Mouse (Mus musculus) CH12.LX (cell line): ENCODE measurements around the gene Ifitm5.

ENCODE experiments used
- CTCF ChIP-seq, 2 experiments: IDR thresholded peaks in 1 of 2; conservative IDR thresholded peaks in 1 of 2; 2 replicates each; pipeline ENCODE4 v1.5.1; 2011 to 2012; ENCODE audit warnings: low read depth in 2 of 2, low read length in 2 of 2, improper control_type of control experiment in 1 of 2, inconsistent platforms in 1 of 2, mild to moderate bottlenecking in 1 of 2, moderate library complexity in 1 of 2
- E2F4 ChIP-seq: IDR thresholded peaks from 2 replicates; pipeline ENCODE4 v1.6.1; 2011; ENCODE audit warnings: low read depth, low read length, improper control_type of control experiment; ENCODE audit not compliant: insufficient replicate concordance
- EP300 ChIP-seq: IDR thresholded peaks from 2 replicates; pipeline ENCODE4 v1.6.1; 2011; ENCODE audit warnings: low read length, improper control_type of control experiment
- HCFC1 ChIP-seq: IDR thresholded peaks from 2 replicates; pipeline ENCODE4 v1.6.1; 2012; ENCODE audit warnings: low read depth, mild to moderate bottlenecking, inconsistent platforms, low read length, improper control_type of control experiment
- JUND ChIP-seq: conservative IDR thresholded peaks from 2 replicates; pipeline ENCODE4 v1.6.1; 2011; ENCODE audit warnings: low read depth, low read length, improper control_type of control experiment
- MAFK ChIP-seq: IDR thresholded peaks from 2 replicates; pipeline ENCODE4 v1.6.1; 2011; ENCODE audit warnings: low read length, improper control_type of control experiment; ENCODE audit not compliant: insufficient replicate concordance
- MYC ChIP-seq: IDR thresholded peaks from 2 replicates; pipeline ENCODE4 v1.6.1; 2011; ENCODE audit warnings: low read depth, mild to moderate bottlenecking, improper control_type of control experiment, low read length
- POLR2A ChIP-seq: IDR thresholded peaks from 2 replicates; pipeline ENCODE4 v1.6.1; 2011; ENCODE audit warnings: low read depth, mild to moderate bottlenecking, improper control_type of control experiment, low read length
- POLR2AphosphoS2 ChIP-seq: IDR thresholded peaks from 2 replicates; pipeline ENCODE4 v1.6.1; 2011; ENCODE audit warnings: low read depth, low read length, improper control_type of control experiment
- USF2 ChIP-seq: conservative IDR thresholded peaks from 2 replicates; pipeline ENCODE4 v1.6.1; 2011; ENCODE audit warnings: low read depth, low read length, improper control_type of control experiment
- ZKSCAN1 ChIP-seq: IDR thresholded peaks from 2 replicates; pipeline ENCODE4 v1.6.1; 2012; ENCODE audit warnings: low read depth, inconsistent platforms, low read length, improper control_type of control experiment, borderline replicate concordance
- ZMIZ1 ChIP-seq: IDR thresholded peaks from 2 replicates; pipeline ENCODE4 v1.6.1; 2012; ENCODE audit warnings: low read depth, mild to moderate bottlenecking, inconsistent platforms, low read length, improper control_type of control experiment

DNA sequence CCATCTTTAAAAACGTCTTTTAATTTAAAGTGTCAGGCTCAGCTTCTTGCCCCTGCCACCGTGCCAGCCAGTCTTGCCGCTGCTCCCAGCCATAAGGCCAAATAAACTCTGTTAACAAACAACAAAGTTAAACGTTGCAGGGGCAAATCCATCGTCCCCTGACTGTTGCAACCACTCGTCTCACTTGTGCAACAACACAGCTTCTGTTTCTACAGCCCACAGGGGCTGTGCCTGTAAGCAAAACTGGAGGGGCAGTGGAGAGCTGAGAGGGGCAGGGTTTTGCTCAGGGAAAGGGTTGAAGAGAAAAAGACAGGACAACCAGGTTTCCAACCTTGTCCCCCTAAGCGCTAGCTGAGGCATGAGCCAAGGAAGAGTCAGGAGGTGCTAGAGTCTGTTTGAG lies 41.9 kb downstream of the Ifitm5 start:
- TF ChIP-seq JUND (no peak), CTCF (conservative IDR thresholded peaks at IDR 0.05 in 1 of 2, IDR thresholded peaks at IDR 0.05 in 1 of 2; ENCODE audit: low read depth in 2 of 2, low read length in 2 of 2) (no peak), EP300 (no peak), MYC (no peak), POLR2A (no peak), POLR2AphosphoS2 (no peak), MAFK (no peak), USF2 (no peak), ZMIZ1 (no peak), E2F4 (no peak), HCFC1 (no peak), ZKSCAN1 (no peak)
